Mouse (Mus musculus) adrenal gland, adult 2 months (tissue): Measurements from ENCODE around the gene Tnxb. TPM values are rescaled to one million over a fixed set of nuclear protein-coding genes. Genes with fewer than 3 reads are reported as not detected.
A peak's percentile ranks its signal among the peaks of the same experiment; 100 is the strongest.

Experiments used
- DNase-seq: peaks from one replicate; pipeline ENCODE4 v3.0.0; 2021
- polyA plus RNA-seq: library from polyadenylated mRNA; depleted of rRNA; stranded (reverse); fragments of >200 nt; gene quantifications from 2 replicates; pipeline ENCODE4 v1.2.3, GENCODE M21; 2012
- total RNA-seq, 2 experiments: library from RNA; stranded (reverse); gene quantifications; 2 replicates each; pipeline ENCODE4 v1.2.3; 2021

Gene Tnxb
- total and polyA plus RNA-seq, 3 experiments = 20.2 to 30.1 (median 23.6) TPM

- DNase-seq = no peak
Measured at GRCm38 (mm10) chr17:34643379-34643778, 27.0 kb upstream of the Tnxb start.

- no peak for DNase-seq
Measured at GRCm38 (mm10) chr17:34643944-34644343, 26.4 kb upstream of the Tnxb start.

- peak; percentile 96 for DNase-seq
Measured at GRCm38 (mm10) chr17:34644608-34645007, 25.7 kb upstream of the Tnxb start, which contains the start of gene Fkbpl. TSS of gene Fkbpl (plus strand) at chr17:34644764.

- DNase-seq = no peak
Measured at GRCm38 (mm10) chr17:34645256-34645829, 25.0 kb upstream of the Tnxb start.

- DNase-seq = peak; percentile 15
Measured at GRCm38 (mm10) chr17:34645831-34646511, 24.4 kb upstream of the Tnxb start.

- DNase-seq = peak; percentile 97
Measured at GRCm38 (mm10) chr17:34646906-34647787, 23.2 kb upstream of the Tnxb start, which contains the start of gene Atf6b. TSS of gene Atf6b (plus strand) at chr17:34647146.

- no peak for DNase-seq
Measured at GRCm38 (mm10) chr17:34648141-34648890, 22.0 kb upstream of the Tnxb start.

GRCm38 (mm10) chr17:34649106-34649864, 21.1 kb upstream of the Tnxb start:
- no peak for DNase-seq

- DNase-seq = no peak
Measured at GRCm38 (mm10) chr17:34650781-34651180, 19.6 kb upstream of the Tnxb start.

- peak; percentile 64 for DNase-seq
Measured at GRCm38 (mm10) chr17:34651507-34652221, 18.7 kb upstream of the Tnxb start.

- no peak for DNase-seq
Measured at GRCm38 (mm10) chr17:34652546-34652945, 17.8 kb upstream of the Tnxb start.

- DNase-seq = no peak
Measured at GRCm38 (mm10) chr17:34652985-34653384, 17.4 kb upstream of the Tnxb start.

GRCm38 (mm10) chr17:34653746-34654285, 16.5 kb upstream of the Tnxb start:
- peak; percentile 61 for DNase-seq

- no peak for DNase-seq
Measured at GRCm38 (mm10) chr17:34654392-34654791, 15.9 kb upstream of the Tnxb start.

- peak; percentile 85 for DNase-seq
Measured at GRCm38 (mm10) chr17:34655160-34655559, 15.2 kb upstream of the Tnxb start.

- DNase-seq = peak; percentile 93
Measured at GRCm38 (mm10) chr17:34655581-34655991, 14.7 kb upstream of the Tnxb start.

- DNase-seq = no peak
Measured at GRCm38 (mm10) chr17:34656666-34657065, 13.7 kb upstream of the Tnxb start.

GRCm38 (mm10) chr17:34657271-34657670, 13.1 kb upstream of the Tnxb start:
- DNase-seq = no peak

- DNase-seq = no peak
Measured at GRCm38 (mm10) chr17:34658145-34658544, 12.2 kb upstream of the Tnxb start.

- DNase-seq = no peak
Measured at GRCm38 (mm10) chr17:34658591-34658990, 11.7 kb upstream of the Tnxb start.
